Mouse (Mus musculus): ENCODE data around the gene Ophn1. TPM values are rescaled to one million over a fixed set of nuclear protein-coding genes. Genes with fewer than 3 reads are reported as not detected.

Ophn1 gene
- total and polyA plus RNA-seq, 3 experiments, result 0.05 TPM; not detected in 2

DNA sequence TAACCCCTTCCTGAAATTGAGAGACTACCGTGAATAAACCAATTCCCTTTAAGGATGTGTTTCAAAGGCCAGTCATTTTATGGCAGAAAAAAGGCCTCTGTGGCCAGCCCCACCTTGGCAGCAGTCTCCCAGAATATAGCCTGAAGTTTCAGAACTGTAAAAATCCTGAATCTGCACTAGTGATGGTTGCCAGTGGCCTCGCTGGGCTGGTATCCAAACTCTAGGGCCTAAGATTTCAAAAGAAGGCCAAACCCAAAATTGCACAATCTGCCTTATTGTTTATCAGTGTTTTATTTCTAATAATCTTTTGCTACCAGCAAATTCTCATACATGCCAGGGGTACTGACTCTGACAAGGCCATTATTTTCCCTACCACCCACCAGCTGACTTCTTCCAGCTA, 34.8 kb downstream of the Ophn1 start:
- Histone ChIP-seq H3K9me3 (replicated peaks) (no peaks in the 10 kb centered on the region), H3K27me3 (ENCODE audit: insufficient read depth, low read length) (no peaks in the 10 kb centered on the region), H3K4me1 (ENCODE audit: insufficient read depth, low read depth, low read length) (no peaks in the 10 kb centered on the region), H3K36me3 (replicated peaks) (no peaks in the 10 kb centered on the region), H3K4me3 (ENCODE audit: low read depth, low read length) (no peak overlapping the region)
- no peak for TF ChIP-seq POLR2AphosphoS5 (IDR thresholded peaks at IDR 0.05; ENCODE audit: insufficient replicate concordance, low read depth, low read length)
- TF ChIP-seq GATA1 (IDR thresholded peaks at IDR 0.05; ENCODE audit: borderline replicate concordance, low read length), result no peak
- TF ChIP-seq TAL1 (conservative IDR thresholded peaks at IDR 0.05; ENCODE audit: low read depth, low read length), result no peak
- no peak for TF ChIP-seq CTCF (IDR thresholded peaks at IDR 0.05; ENCODE audit: low read depth, low read length)
- no peak for DNase-seq (ENCODE audit: low spot score)
- no peak for ATAC-seq (ENCODE audit: extremely low read depth, insufficient number of reproducible peaks, low FRiP score, poor library complexity, severe bottlenecking)

DNA sequence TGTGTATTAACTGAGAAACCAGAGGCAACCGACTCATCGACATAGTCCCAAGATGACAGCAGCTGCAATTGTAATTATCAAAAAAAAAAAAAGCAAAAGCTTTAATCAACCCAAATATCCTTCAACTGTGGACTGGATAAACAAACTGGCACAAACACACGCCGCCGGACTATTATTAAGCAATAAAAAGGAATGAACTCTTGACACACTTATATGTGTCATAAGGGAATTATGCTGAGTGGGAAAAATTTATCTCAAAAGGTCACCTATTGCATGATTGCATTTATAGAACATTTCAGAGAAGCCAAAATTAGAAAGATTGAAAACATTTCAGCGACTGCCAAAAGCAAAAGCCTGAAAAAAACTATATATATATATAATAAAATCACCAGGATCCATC, 40.0 kb downstream of the Ophn1 start:
- no peaks in the 10 kb centered on the region for H3K9me3 ChIP-seq (replicated peaks)
- TF ChIP-seq POLR2AphosphoS5 (IDR thresholded peaks at IDR 0.05; ENCODE audit: insufficient replicate concordance, low read depth, low read length), result no peak
- TF ChIP-seq GATA1 (IDR thresholded peaks at IDR 0.05; ENCODE audit: borderline replicate concordance, low read length), result no peak
- no peak for TF ChIP-seq GATA2 (IDR thresholded peaks at IDR 0.05; ENCODE audit: borderline replicate concordance, low read depth, low read length)
- TF ChIP-seq TAL1 (conservative IDR thresholded peaks at IDR 0.05; ENCODE audit: low read depth, low read length), result no peak
- TF ChIP-seq CTCF (IDR thresholded peaks at IDR 0.05; ENCODE audit: low read depth, low read length), result no peak
- H3K27me3 ChIP-seq (ENCODE audit: insufficient read depth, low read length), result no peaks in the 10 kb centered on the region
- no peaks in the 10 kb centered on the region for H3K36me3 ChIP-seq (replicated peaks)
- ATAC-seq (ENCODE audit: extremely low read depth, insufficient number of reproducible peaks, low FRiP score, poor library complexity, severe bottlenecking), result no peak
- DNase-seq (ENCODE audit: low spot score), result no peak
- no peaks in the 10 kb centered on the region for H3K4me1 ChIP-seq (ENCODE audit: insufficient read depth, low read depth, low read length)
- no peak overlapping the region for H3K4me3 ChIP-seq (ENCODE audit: low read depth, low read length)

DNA sequence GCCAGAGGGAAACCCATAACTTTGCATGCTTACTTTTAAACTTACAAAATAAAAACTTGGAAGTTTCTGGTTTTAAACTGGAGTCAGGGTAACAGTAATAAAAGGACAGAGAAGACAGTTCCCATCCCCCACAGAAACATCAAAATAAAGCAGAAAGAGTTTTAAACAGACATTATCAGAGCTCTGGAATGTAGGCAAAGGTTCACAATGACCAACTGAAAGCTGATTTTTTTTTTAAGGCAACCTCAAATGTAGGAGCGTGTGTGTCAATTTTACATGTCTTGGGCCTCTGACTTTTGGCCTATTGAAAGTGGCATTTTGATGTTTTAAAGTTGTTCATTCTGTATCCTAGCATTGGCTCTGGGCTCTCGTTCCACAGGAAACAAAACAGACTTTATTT, 49.2 kb downstream of the Ophn1 start:
- ATAC-seq (ENCODE audit: extremely low read depth, insufficient number of reproducible peaks, low FRiP score, poor library complexity, severe bottlenecking), result no peak

DNA sequence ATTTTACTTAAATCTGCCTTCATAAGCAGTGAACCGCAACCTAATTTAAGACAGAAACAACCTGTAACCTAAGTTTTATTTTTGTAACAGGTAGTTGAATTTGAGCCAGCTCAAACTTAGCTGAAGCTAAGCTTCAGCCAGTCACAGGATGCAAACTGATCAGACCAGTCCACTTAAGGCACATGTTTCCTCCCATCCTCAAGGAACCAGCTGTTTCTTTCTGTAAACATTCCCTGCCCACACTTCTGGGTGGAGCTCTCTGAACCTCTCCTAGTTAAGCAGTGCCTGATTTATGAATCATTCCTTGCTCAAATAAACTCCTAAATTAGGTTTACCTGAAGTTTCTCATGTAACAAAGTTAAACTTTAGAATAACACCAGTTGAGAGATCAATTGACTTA, 54.8 kb downstream of the Ophn1 start:
- no peak for TF ChIP-seq CTCF (IDR thresholded peaks at IDR 0.05; ENCODE audit: low read depth, low read length)
- no peak for TF ChIP-seq GATA1 (IDR thresholded peaks at IDR 0.05; ENCODE audit: borderline replicate concordance, low read length)
- no peak for TF ChIP-seq TAL1 (conservative IDR thresholded peaks at IDR 0.05; ENCODE audit: low read depth, low read length)
- TF ChIP-seq POLR2AphosphoS5 (IDR thresholded peaks at IDR 0.05; ENCODE audit: insufficient replicate concordance, low read depth, low read length), result no peak
- no peak for TF ChIP-seq GATA2 (IDR thresholded peaks at IDR 0.05; ENCODE audit: borderline replicate concordance, low read depth, low read length)
- DNase-seq (ENCODE audit: low spot score) (no peak), ATAC-seq (ENCODE audit: extremely low read depth, insufficient number of reproducible peaks, low FRiP score, poor library complexity, severe bottlenecking) (no peak)
- Histone ChIP-seq H3K4me1 (ENCODE audit: insufficient read depth, low read depth, low read length) (no peaks in the 10 kb centered on the region), H3K9me3 (replicated peaks) (no peaks in the 10 kb centered on the region), H3K4me3 (ENCODE audit: low read depth, low read length) (no peak overlapping the region), H3K36me3 (replicated peaks) (no peaks in the 10 kb centered on the region), H3K27me3 (ENCODE audit: insufficient read depth, low read length) (no peaks in the 10 kb centered on the region)

More for the DNA sequence above, 49.2 kb downstream of the Ophn1 start:
- no peak for DNase-seq (ENCODE audit: low spot score)
- TF ChIP-seq POLR2AphosphoS5 (IDR thresholded peaks at IDR 0.05; ENCODE audit: insufficient replicate concordance, low read depth, low read length), result no peak
- no peak for TF ChIP-seq GATA2 (IDR thresholded peaks at IDR 0.05; ENCODE audit: borderline replicate concordance, low read depth, low read length)
- no peak for TF ChIP-seq CTCF (IDR thresholded peaks at IDR 0.05; ENCODE audit: low read depth, low read length)
- TF ChIP-seq GATA1 (IDR thresholded peaks at IDR 0.05; ENCODE audit: borderline replicate concordance, low read length), result no peak
- TF ChIP-seq TAL1 (conservative IDR thresholded peaks at IDR 0.05; ENCODE audit: low read depth, low read length), result no peak
- Histone ChIP-seq H3K4me1 (ENCODE audit: insufficient read depth, low read depth, low read length) (no peaks in the 10 kb centered on the region), H3K4me3 (ENCODE audit: low read depth, low read length) (no peak overlapping the region), H3K27me3 (ENCODE audit: insufficient read depth, low read length) (no peaks in the 10 kb centered on the region), H3K9me3 (replicated peaks) (no peaks in the 10 kb centered on the region), H3K36me3 (replicated peaks) (no peaks in the 10 kb centered on the region)

DNA sequence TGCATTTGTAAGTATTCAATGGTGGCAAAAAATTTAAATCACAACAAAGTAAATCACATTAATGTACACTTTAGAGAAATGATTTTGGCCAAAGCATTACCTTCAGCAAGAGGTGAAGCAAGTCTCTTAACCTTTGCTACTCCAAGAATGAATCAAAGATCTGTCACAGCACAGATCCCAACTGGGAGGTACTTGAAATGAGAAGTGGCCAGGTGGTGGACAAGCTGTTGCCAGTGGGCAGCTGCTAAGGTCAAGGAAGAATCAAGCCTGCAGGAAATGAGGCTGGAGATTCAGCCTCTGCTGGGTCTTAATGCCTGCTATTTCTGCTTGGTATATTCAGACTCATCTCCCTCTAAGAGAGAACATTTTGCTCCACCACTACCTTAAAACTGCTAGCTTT, 87.0 kb downstream of the Ophn1 start:
- DNase-seq (ENCODE audit: low spot score) (no peak), ATAC-seq (ENCODE audit: extremely low read depth, insufficient number of reproducible peaks, low FRiP score, poor library complexity, severe bottlenecking) (no peak)
- Histone ChIP-seq H3K4me3 (ENCODE audit: low read depth, low read length) (no peak overlapping the region), H3K27me3 (ENCODE audit: insufficient read depth, low read length) (no peaks in the 10 kb centered on the region), H3K9me3 (replicated peaks) (no peaks in the 10 kb centered on the region), H3K36me3 (replicated peaks) (no peaks in the 10 kb centered on the region), H3K4me1 (ENCODE audit: insufficient read depth, low read depth, low read length) (no peaks in the 10 kb centered on the region)
- no peak for TF ChIP-seq CTCF (IDR thresholded peaks at IDR 0.05; ENCODE audit: low read depth, low read length)
- no peak for TF ChIP-seq TAL1 (conservative IDR thresholded peaks at IDR 0.05; ENCODE audit: low read depth, low read length)
- TF ChIP-seq GATA2 (IDR thresholded peaks at IDR 0.05; ENCODE audit: borderline replicate concordance, low read depth, low read length), result no peak
- no peak for TF ChIP-seq POLR2AphosphoS5 (IDR thresholded peaks at IDR 0.05; ENCODE audit: insufficient replicate concordance, low read depth, low read length)
- TF ChIP-seq GATA1 (IDR thresholded peaks at IDR 0.05; ENCODE audit: borderline replicate concordance, low read length), result no peak

DNA sequence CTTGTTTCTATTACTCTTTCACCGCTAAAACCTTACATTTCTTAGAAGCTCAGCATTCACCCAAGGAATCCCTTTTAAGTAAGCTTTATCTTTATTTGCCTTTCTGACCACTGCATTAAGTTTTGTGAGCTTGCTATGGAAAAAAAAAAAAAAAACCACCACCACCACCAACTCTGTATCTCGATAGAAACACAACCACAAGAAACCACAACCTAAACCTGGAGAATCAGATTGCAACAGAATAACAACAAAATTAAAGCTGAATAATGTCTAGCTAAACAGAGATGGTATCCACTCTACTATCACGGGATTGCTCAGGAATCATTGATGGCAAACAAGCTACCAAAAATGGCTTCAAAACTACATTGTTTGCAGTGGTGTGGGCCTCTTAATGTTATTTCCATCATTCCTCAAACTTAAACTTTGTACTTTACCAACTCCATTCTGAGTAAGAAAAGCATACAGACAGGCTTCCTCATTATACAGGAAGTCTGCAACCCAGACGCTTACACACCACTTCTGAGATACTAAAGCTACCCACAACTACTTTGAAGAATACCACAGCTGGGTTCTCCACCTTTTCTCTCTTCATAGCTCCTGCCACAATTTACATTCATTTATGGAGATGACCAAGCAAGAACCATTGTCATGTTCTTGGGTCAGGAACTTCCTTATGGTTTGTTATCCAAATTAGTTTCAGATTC, 116.4 kb downstream of the Ophn1 start:
- Histone ChIP-seq H3K4me3 (ENCODE audit: low read depth, low read length) (no peak overlapping the region), H3K36me3 (replicated peaks) (no peaks in the 10 kb centered on the region), H3K27me3 (ENCODE audit: insufficient read depth, low read length) (no peaks in the 10 kb centered on the region), H3K9me3 (replicated peaks) (no peaks in the 10 kb centered on the region), H3K4me1 (ENCODE audit: insufficient read depth, low read depth, low read length) (no peaks in the 10 kb centered on the region)
- TF ChIP-seq GATA2 (IDR thresholded peaks at IDR 0.05; ENCODE audit: borderline replicate concordance, low read depth, low read length) (no peak), CTCF (IDR thresholded peaks at IDR 0.05; ENCODE audit: low read depth, low read length) (no peak), GATA1 (IDR thresholded peaks at IDR 0.05; ENCODE audit: borderline replicate concordance, low read length) (no peak), TAL1 (conservative IDR thresholded peaks at IDR 0.05; ENCODE audit: low read depth, low read length) (no peak), POLR2AphosphoS5 (IDR thresholded peaks at IDR 0.05; ENCODE audit: insufficient replicate concordance, low read depth, low read length) (no peak)
- no peak for DNase-seq (ENCODE audit: low spot score)
- ATAC-seq (ENCODE audit: extremely low read depth, insufficient number of reproducible peaks, low FRiP score, poor library complexity, severe bottlenecking), result no peak
